Mouse (Mus musculus) C2C12 (cell line): ENCODE measurements around the gene Ap4e1.

Source experiments
- CEBPB ChIP-seq: IDR thresholded peaks from one replicate; pipeline ENCODE4 v1.6.1; 2011; ENCODE audit warnings: low read depth, mild to moderate bottlenecking, control low read depth, moderate library complexity
- CTCF ChIP-seq: IDR thresholded peaks from one replicate; pipeline ENCODE4 v1.5.1; 2011; ENCODE audit not compliant: control insufficient read depth, insufficient read depth, insufficient read length
- MAX ChIP-seq: IDR thresholded peaks from one replicate; pipeline ENCODE4 v1.6.1; 2011; ENCODE audit warnings: mild to moderate bottlenecking, control low read depth
- MYOD1 ChIP-seq: IDR thresholded peaks from one replicate; pipeline ENCODE4 v1.6.1; 2011; ENCODE audit warnings: low read depth; ENCODE audit not compliant: control insufficient read depth, insufficient read length
- USF1 ChIP-seq: IDR thresholded peaks from one replicate; pipeline ENCODE4 v1.6.1; 2011; ENCODE audit warnings: low read depth, mild to moderate bottlenecking, control low read depth, moderate library complexity

DNA sequence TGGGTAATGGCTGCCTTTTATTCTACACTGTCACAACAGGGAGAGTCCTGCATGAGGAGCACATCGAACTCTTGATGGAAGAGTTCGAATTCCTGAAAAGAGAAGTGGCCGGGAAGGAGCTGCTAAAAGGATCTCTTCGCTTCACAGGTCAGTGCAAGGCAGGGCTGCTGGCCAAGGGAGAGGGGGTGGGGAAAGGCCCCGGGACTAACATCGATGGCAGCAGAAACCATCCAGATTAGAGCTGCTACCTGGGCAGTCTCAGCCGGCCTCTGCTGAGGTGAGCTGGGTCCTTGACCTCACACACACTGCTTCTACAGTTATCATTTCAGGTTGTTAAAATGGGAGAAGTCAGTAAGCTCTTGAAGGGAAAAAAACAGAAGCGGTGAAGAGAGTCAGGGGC lies 83.5 kb downstream of the Ap4e1 start:
- no peak for TF ChIP-seq CTCF
- TF ChIP-seq CEBPB: no peak
- TF ChIP-seq USF1: no peak
- no peak for TF ChIP-seq MYOD1
- TF ChIP-seq MAX: no peak
